Mouse (Mus musculus) midbrain, embryonic 12.5 days (tissue): ENCODE measurements at regions not wholly inside any gene's neighbourhood (a gene's known extent, or its start where the extent isn't known, plus 50 kb on each side); places are given as distances from the start of the nearest gene placed in this dataset.
"Not testable (repeated sequence)": the region's sequence is repeated elsewhere in the genome, so short reads cannot be mapped to it uniquely, and the experiment has no call there.

ENCODE experiments used
- ATAC-seq: fragments of 200-750 bp; cut with Nextera tagmentation; 2 replicates; pipeline ENCODE4 v1.8.0; 2017; ENCODE audit warnings: low read depth, moderate TSS enrichment, moderate library complexity; ENCODE audit not compliant: low FRiP score
- H3K27ac ChIP-seq: fragments of 300-500 bp; sonication (generic); replicated peaks from 2 replicates; pipeline ENCODE4 v1.5.1; 2016; ENCODE audit warnings: mild to moderate bottlenecking
- H3K27me3 ChIP-seq: fragments of 300-500 bp; sonication (generic); 2 replicates; pipeline ENCODE4 v1.6.1; 2016; ENCODE audit warnings: mild to moderate bottlenecking
- H3K36me3 ChIP-seq: fragments of 300-500 bp; sonication (generic); 2 replicates; pipeline ENCODE4 v1.6.1; 2016
- H3K4me1 ChIP-seq: fragments of 300-500 bp; sonication (generic); 2 replicates; pipeline ENCODE4 v1.6.1; 2016
- H3K4me2 ChIP-seq: fragments of 300-500 bp; sonication (generic); replicated peaks from 2 replicates; pipeline ENCODE4 v1.6.1; 2016; ENCODE audit warnings: mild to moderate bottlenecking, moderate library complexity
- H3K4me3 ChIP-seq: fragments of 300-500 bp; sonication (generic); 2 replicates; pipeline ENCODE4 v1.5.1; 2016; ENCODE audit warnings: mild to moderate bottlenecking
- H3K9ac ChIP-seq: fragments of 300-500 bp; sonication (generic); replicated peaks from 2 replicates; pipeline ENCODE4 v1.6.1; 2016; ENCODE audit warnings: mild to moderate bottlenecking, moderate library complexity
- H3K9me3 ChIP-seq: fragments of 300-500 bp; sonication (generic); 2 replicates; pipeline ENCODE4 v1.6.1; 2016; ENCODE audit warnings: mild to moderate bottlenecking
- WGBS: fragments of 180-500 bp; shearing (Covaris S2); methylation state at CpG from one replicate; pipeline ENCODE4 v1.1.7; 2016; 5-methylcytosine and 5-hydroxymethylcytosine counted together

DNA sequence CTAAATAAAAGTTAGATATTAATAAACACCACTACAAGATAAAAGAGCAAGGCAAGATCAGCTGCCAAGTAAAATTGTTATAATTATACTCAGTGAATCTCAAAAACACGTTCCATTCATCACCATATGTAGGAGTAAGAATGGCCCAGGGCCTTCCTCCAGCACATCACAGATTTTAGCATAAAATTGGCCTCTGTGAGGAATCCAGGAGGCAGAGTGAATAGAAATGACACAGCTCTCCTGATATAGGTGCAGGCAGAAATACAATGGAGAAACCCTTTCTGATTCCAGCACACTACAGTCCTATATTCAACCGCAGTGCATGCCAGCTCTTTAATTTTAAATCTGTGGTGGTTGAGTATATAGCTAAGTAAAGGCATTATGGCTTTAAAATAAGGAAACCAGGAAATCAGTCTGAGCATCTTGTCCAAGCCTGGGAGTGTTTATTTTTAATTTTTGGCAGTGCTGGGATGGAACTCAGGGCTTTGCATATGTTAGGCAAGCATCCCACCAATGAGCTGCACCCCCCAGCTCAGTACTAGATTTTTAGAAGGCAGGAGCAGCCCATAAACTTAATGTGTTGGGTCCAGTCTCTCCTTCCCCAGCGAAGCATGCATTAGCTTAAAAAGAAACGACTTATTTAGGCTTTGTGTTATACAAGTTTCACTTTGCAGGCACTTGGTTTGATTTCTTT is 158.3 kb upstream of the Ptprz1 start:
- no peaks in the 10 kb centered on the region for H3K9me3 ChIP-seq
- peaks cover 10% of the 10 kb centered on the region; the same call in 1 of the 2 replicates for H3K4me1 ChIP-seq
- no peaks in the 10 kb centered on the region for H3K27me3 ChIP-seq
- no peak for ATAC-seq
- WGBS = 89% methylated on average over 4 of the region's 4 CpGs
- H3K4me3 ChIP-seq = no peak overlapping the region
- no peak overlapping the region for H3K9ac ChIP-seq
- no peak overlapping the region for H3K27ac ChIP-seq
- H3K36me3 ChIP-seq = no peaks in the 10 kb centered on the region
- no peak overlapping the region for H3K4me2 ChIP-seq

DNA sequence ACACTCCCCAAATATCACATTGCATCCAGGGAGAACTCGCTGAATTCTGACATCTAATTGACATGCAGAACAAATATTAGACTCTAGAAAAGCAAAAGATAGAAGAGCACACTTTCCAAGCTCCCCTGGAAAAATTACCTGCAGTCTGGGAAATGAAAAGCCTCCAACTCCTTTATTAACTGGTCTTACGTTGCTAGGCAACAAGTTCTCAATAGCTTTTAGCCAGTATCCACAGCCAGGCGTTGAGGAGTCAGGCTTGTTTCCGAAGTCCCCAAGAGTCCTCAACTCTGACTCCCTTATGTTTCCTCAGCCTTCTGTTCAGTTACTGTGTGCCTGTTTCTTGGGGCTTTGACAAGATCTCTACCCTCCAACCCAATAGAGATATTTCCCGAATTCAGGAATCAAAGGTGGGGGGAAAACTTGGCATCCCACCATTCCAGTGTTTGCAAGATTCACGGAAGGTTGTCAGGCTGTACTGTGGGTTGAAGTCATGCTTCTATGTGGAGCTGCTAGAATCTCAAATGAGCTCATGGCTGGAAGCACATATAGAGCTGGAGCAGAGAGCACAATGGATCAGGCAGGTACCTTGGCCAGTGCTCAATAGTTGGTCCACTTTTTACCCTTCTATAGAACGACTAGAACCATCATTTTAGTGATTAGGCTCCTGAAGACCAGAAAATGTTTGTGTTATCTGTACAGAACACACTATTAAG is 159.0 kb upstream of the Ptprz1 start:
- Histone ChIP-seq H3K4me1 (peaks cover 10% of the 10 kb centered on the region; the same call in 1 of the 2 replicates), H3K27ac (no peak overlapping the region), H3K4me2 (no peak overlapping the region), H3K9ac (no peak overlapping the region), H3K4me3 (no peak overlapping the region), H3K36me3 (no peaks in the 10 kb centered on the region), H3K27me3 (no peaks in the 10 kb centered on the region), H3K9me3 (no peaks in the 10 kb centered on the region)
- ATAC-seq = peak; percentile 49; the same call in 1 of the 2 replicates
- 52% methylated on average over 7 of the region's 7 CpGs for WGBS

DNA sequence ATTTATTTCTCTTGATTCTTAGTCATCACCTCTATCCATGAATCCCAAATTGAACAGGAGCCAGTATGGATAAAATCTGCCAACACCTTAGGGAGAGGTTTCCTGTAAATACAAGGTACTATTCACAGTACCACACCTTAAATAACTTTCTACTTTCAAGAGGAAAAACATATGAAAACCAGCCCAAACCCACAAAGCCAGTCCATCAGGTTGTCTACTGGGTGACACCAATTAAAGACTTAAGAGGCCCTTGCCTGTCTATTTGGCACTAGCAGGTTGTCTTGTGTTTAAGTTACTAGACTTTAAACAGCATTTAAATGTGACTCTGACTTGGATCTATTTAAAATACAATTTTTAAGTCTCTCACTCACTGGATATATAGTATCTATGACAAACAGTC is 177.1 kb upstream of the Ptprz1 start:
- no peak overlapping the region for H3K27ac ChIP-seq
- H3K4me1 ChIP-seq = no peaks in the 10 kb centered on the region
- H3K4me3 ChIP-seq = no peak overlapping the region
- H3K36me3 ChIP-seq = no peaks in the 10 kb centered on the region
- H3K9ac ChIP-seq = no peak overlapping the region
- no peaks in the 10 kb centered on the region for H3K9me3 ChIP-seq
- no peak for ATAC-seq
- H3K27me3 ChIP-seq = no peaks in the 10 kb centered on the region
- H3K4me2 ChIP-seq = no peak overlapping the region

- Histone ChIP-seq H3K36me3 (no peaks in the 10 kb centered on the region), H3K4me1 (0 out of 2 replicates have a peak, but pooled peaks cover 5% of the 10 kb centered on the region), H3K9ac (no peak overlapping the region), H3K27ac (no peak overlapping the region), H3K4me3 (no peak overlapping the region), H3K9me3 (no peaks in the 10 kb centered on the region), H3K4me2 (no peak overlapping the region), H3K27me3 (no peaks in the 10 kb centered on the region)
- ATAC-seq = no peak; the same call in 1 of the 2 replicates
- WGBS = 81% methylated on average over 7 of the region's 7 CpGs
Measured at GRCm38 (mm10) chr6:22688678-22689126, 186.6 kb upstream of the Ptprz1 start.

- Histone ChIP-seq H3K9ac (no peak overlapping the region), H3K27ac (no peak overlapping the region), H3K27me3 (no peaks in the 10 kb centered on the region), H3K9me3 (no peaks in the 10 kb centered on the region), H3K4me3 (no peak overlapping the region), H3K4me1 (peaks cover 7% of the 10 kb centered on the region; the same call in 1 of the 2 replicates), H3K4me2 (no peak overlapping the region), H3K36me3 (no peaks in the 10 kb centered on the region)
- ATAC-seq = peak; percentile 56
- 39% methylated on average over 1 of the region's 1 CpGs for WGBS
Measured at GRCm38 (mm10) chr6:22674586-22674929, 200.7 kb upstream of the Ptprz1 start.

- Histone ChIP-seq H3K4me2 (no peak overlapping the region), H3K4me3 (no peak overlapping the region), H3K27ac (no peak overlapping the region), H3K9me3 (no peaks in the 10 kb centered on the region), H3K27me3 (no peaks in the 10 kb centered on the region), H3K4me1 (peaks cover 7% of the 10 kb centered on the region; the same call in 1 of the 2 replicates), H3K36me3 (no peaks in the 10 kb centered on the region), H3K9ac (no peak overlapping the region)
- peak; percentile 54; the same call in 1 of the 2 replicates for ATAC-seq
- 65% methylated on average over 2 of the region's 2 CpGs for WGBS
Measured at GRCm38 (mm10) chr6:22673919-22674585, 201.2 kb upstream of the Ptprz1 start.

DNA sequence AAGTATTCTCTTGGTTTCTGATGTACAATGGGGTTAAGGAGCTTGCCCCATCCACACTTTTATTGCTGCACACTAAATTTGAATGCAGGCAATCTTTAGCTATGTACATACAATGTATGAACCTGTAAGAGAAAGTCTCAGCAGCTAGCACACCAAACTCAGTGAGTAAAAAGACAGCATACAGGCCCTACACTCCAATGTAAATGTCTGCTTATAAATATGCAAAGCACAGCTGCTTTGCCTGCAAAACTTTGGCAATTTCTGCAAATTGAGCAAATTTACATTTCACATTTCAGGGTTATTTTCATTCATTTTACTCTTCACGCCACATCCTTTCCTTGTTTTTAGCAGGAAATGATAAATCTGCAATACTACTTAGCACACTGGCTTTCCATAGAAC is 203.8 kb upstream of the Ptprz1 start:
- Histone ChIP-seq H3K9ac (no peak overlapping the region), H3K27ac (no peak overlapping the region), H3K4me3 (no peak overlapping the region), H3K9me3 (no peaks in the 10 kb centered on the region), H3K4me1 (peaks cover 7% of the 10 kb centered on the region; the same call in 1 of the 2 replicates), H3K27me3 (no peaks in the 10 kb centered on the region), H3K36me3 (no peaks in the 10 kb centered on the region), H3K4me2 (no peak overlapping the region)
- 83% methylated on average over 1 of the region's 1 CpGs for WGBS
- ATAC-seq = no peak

GRCm38 (mm10) chr6:22668190-22668975 is 206.9 kb upstream of the Ptprz1 start:
- no peak for ATAC-seq
- H3K27me3 ChIP-seq = no peaks in the 10 kb centered on the region
- no peak overlapping the region for H3K4me2 ChIP-seq
- peaks cover 7% of the 10 kb centered on the region; the same call in 1 of the 2 replicates for H3K4me1 ChIP-seq
- no peak overlapping the region for H3K9ac ChIP-seq
- 88% methylated on average over 7 of the region's 7 CpGs for WGBS
- no peak overlapping the region for H3K27ac ChIP-seq
- no peaks in the 10 kb centered on the region for H3K36me3 ChIP-seq
- H3K9me3 ChIP-seq = no peaks in the 10 kb centered on the region
- no peak overlapping the region for H3K4me3 ChIP-seq

GRCm38 (mm10) chr6:22657401-22657800 is 217.9 kb upstream of the Ptprz1 start:
- ATAC-seq, H3K4me1 ChIP-seq, H3K27me3 ChIP-seq, H3K4me2 ChIP-seq, H3K9me3 ChIP-seq, H3K9ac ChIP-seq, H3K4me3 ChIP-seq, H3K36me3 ChIP-seq, H3K27ac ChIP-seq: not testable (repeated sequence)
- WGBS = 93% methylated on average over 15 of the region's 15 CpGs

GRCm38 (mm10) chr6:22640100-22640499 is 235.2 kb upstream of the Ptprz1 start:
- Histone ChIP-seq H3K27me3 (no peaks in the 10 kb centered on the region), H3K27ac (no peak overlapping the region), H3K4me1 (no peaks in the 10 kb centered on the region), H3K36me3 (no peaks in the 10 kb centered on the region), H3K4me3 (no peak overlapping the region), H3K9ac (no peak overlapping the region), H3K9me3 (no peaks in the 10 kb centered on the region), H3K4me2 (no peak overlapping the region)
- no peak for ATAC-seq

- H3K36me3 ChIP-seq = no peaks in the 10 kb centered on the region
- WGBS = 89% methylated on average over 3 of the region's 3 CpGs
- no peak overlapping the region for H3K9ac ChIP-seq
- H3K4me1 ChIP-seq = no peaks in the 10 kb centered on the region; the same call in 1 of the 2 replicates
- no peaks in the 10 kb centered on the region for H3K9me3 ChIP-seq
- H3K27me3 ChIP-seq = no peaks in the 10 kb centered on the region
- no peak overlapping the region for H3K4me2 ChIP-seq
- no peak for ATAC-seq
- H3K27ac ChIP-seq = no peak overlapping the region
- no peak overlapping the region for H3K4me3 ChIP-seq
Measured at GRCm38 (mm10) chr6:22635141-22635540, 240.2 kb upstream of the Ptprz1 start.
